Mouse (Mus musculus): ENCODE data around the gene Fbl.
"Not testable (repeated sequence)": the region's sequence is repeated elsewhere in the genome, so short reads cannot be mapped to it uniquely, and the experiment has no call there.

The Fbl gene

DNA sequence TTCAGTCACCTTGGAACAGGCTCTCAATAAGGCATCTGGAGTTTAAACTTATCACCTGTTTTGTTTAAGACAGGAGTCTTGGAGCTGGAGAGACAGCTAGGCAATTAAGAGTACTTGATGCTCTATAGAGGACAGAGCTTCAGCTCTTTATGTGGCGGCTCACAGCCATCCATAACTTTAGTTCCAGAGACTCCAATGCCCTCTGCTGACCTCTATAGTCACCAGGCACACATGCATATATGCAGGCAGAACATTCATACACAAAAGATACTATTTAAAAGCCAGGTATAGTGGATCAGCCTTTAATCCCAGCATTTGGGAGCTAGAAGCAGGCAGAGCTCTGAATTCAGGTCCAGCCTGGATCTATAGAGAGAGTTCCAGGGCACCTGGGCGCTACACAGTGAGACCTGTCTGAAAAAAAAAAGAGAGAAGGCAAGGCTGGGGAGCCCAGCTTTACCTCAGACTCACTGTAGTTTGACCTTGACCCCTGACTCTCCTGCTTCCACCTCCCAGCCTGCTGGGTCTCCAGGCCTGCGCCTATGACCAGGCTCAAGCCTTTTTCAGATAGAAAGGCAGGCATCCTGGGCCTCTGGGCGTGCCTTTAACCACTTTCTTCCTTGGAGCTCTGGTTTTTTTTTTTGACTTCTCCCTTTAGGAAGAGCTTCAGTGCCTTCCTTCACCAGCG lies 26.0 kb downstream of the Fbl start:
- DNase-seq = no peak

DNA sequence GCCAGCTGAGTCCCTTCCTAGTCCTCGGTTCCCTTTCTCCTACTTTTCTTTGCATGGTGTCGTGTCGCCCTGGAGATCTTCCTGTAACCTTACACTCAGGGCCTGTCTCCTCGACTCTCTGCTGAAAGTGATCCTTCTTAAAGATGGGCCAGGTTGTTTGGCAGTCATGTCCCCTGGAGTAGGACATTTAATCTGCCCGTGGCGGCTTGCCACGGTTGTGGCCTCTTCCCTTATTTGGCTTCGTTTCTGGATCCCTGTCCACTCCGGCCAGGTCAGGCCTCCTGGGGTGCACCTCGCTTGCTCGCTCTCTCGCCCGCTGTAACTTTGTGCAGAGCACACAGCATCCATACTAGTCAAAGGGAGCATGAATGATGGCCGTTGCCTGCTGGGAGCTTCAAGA lies 27.0 kb downstream of the Fbl start:
- no peak for DNase-seq

DNA sequence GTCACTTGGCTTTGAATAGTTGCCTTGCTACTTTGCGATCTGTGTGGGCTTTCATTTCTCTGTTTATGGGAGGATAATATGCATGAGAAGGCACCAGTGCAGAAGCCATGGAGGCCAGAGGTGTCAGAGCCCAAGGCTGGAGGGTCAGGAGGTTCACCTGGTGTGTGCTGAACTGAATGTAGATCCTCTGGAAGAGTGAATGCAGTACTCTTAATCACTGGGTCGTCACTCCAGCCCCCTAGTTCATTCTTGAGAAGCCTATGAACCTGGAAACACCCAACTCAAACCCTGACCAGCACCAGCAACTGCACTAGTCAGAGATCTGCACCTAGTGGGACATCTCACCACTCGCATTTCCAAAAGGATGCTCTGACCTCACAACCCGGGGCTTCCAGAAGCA lies 29.5 kb downstream of the Fbl start:
- no peak for DNase-seq

DNA sequence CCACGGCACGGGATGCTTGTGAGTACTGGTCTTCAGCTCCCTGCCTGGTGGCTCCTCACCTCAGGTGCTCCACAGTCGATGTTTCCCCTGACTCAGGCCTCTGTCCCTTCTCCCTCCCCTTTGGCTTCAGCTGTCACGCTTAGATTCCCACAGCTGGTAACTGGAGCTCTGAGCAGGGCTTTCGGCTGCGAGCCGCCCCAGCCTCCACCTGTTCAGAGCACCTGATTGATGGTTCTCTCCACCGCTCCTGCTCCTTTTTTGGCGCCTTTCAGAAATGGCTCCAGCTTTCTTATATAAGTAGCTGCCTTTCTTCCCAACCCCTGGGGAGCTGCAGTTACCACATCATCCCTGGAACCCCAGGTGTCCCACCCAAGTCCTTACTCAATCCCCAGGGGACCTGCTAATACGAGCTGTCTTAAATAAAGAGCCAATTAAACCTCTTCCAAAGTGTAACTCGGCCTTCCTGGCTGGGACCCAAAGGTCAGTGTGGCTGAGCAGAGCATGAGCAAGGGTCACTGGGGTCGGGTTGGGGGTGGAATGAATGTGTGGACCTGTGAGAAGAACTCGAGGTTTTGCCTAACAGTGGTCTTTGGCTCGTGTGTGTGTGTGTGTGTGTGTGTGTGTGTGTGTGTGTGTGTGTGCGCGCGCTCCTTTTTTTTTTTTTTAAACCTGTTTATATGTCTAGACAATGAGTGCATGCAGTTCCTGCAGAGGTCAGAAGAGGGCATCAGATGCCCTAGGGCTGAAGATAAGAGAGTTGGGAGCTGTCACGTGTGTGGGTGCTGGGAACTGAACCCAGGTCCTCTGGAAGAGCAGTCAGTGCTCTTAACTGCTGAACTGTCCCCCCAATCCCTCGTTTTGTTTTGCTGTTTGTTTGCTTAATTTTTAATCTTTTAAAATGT lies 33.9 kb downstream of the Fbl start:
- DNase-seq = no peak

DNA sequence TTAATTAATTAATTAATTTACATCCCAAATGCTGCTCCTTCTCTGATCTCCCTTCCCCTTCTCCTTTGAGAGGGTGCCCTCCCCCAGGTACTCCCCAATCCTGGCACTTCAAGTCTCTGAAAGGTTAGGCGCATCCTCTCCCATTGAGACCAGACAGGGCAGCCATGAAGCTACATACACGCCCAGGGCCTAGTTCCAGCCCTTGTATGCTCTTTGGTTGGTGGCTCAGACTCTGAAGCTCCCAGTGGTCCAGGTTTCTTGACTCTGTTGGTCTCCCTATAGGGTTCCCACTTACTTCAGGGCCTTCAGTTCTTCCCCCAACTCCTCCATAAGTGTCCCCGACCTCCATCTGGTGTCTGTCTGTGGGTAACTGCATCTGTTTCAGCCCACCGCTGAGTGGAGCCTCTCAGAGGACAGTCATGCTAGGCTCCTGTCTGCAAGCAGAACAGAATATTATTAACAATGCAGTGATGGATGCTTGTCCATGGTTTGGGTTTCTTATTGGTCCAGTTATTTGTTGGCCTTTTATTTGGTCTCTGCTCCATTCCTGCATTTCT lies 36.6 kb downstream of the Fbl start:
- peak; percentile 16 for DNase-seq

DNA sequence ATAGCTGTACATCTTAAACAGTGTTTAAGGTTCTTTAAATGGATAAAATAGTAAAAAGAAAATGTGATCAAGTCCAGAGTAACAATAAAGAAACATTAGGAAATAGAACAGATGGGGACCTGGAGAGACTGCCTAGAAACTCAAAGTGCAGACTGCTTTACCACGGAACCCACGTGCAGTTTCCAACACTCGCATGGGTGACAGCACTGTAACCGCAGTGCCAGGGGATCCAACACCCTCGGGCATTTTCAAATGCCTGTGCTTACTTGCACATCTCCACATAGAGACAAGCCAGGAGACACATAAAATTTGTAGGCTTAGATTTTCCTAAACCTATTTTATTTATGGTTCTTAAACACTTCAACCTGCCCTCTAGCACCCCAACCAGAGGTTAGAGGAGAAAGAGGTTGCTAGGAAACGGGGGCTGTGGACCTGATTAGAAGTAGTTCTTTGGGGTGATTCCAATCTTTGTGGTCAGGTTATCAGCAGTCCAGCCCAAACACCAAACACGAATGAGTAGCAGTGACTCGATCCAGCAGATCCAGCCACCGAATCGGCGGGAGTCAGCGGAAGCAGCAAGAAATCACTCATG lies 39.0 kb downstream of the Fbl start:
- DNase-seq = no peak

DNA sequence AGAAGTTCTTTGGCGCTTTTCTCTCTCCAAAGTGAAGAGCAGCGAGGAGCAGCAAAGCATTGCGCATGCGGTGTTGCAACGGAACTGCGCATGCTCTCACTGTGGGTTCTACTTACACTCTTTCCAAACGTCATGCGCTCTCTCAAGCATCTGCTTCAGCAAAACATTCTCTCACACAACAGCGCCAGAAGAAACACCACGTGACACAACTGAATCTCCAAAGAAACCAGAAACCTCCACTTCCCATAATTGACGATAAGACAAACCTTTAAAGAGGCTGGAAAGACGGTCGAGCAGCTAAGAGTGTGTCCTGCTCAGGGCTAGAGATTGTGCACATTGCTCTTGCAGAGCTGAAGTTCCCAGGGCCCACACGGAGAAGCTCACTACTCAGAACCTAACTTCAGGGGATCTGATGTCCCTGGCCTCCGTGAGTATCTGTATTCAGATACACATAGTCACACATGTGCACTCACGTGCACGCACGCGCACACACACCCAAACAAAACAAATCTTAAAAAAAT lies 39.5 kb downstream of the Fbl start:
- DNase-seq = peak; percentile 73

DNA sequence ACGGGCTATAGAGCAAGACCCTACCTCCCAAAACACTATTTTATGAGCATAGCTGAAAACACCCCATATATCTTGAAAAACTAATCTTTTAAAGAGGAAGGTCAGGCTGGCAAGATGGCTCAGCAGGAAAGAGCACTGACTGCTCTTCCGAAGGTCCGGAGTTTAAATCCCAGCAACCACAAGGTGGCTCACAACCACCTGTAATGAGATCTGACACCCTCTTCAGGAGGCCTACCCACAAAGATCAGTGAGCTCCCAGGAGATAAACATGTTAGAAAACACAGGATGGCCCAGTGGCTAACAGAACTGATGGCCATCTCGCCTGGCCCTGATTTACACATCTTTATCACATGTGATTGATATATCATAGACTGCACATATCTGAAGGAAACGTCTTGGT lies 41.2 kb downstream of the Fbl start:
- no peak for DNase-seq

DNA sequence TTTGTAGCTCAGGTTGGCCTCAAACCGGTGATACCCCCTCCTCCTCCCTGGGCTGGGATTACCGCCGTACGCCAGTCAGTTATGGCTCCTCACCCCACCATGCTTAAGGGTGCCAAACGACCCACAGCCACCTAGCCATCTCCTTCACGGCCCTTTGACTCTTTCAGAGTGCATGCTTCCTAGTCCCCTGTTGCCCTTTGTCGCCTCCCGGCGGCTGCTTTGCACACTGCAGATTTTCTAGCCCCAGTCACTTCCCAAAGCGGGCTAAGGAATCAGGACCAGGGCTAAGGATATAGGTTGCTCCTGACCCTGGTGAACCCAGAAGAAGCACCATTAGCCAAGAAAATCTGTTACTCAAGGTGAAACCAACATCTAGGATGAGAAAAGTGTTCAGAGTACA lies 44.6 kb downstream of the Fbl start:
- DNase-seq = peak; percentile 79

DNA sequence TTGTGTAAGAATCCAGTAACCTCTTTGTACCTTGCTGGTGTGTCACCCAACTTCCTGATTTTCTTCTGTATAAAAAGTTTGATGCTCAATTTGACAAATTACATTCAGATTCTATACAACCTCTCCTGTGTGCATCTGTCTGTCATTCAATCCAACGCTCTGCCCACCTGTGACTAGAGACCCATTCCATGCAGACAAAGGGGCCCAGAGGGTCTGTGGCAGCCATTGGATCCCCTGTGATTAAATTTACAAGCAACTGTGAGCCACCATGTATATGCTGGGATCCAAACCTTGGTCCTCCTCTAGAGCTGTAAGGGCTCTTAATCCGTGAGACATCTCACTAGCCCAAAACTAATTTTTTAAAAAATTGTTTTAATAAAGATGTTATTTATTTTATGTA lies 46.4 kb downstream of the Fbl start:
- DNase-seq = not testable (repeated sequence)

DNA sequence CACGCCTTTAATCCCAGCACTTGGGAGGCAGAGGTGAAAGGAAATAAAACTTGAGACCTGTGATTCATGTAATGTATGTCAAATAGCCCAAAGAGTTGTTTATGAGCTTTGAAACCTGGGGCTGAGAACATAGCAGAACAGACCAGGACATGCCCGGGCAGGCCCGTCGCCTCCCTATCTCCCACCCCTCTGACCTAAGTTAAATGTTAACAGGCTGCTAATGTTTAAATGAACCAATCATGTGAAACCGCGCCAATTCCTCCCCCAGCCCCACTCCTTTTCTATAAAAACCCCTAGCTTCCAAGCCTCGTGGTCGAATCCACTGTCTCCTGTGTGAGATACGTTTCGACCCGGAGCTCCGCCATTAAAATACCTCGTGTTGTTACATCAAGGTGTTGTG lies 48.3 kb downstream of the Fbl start:
- not testable (repeated sequence) for DNase-seq

DNA sequence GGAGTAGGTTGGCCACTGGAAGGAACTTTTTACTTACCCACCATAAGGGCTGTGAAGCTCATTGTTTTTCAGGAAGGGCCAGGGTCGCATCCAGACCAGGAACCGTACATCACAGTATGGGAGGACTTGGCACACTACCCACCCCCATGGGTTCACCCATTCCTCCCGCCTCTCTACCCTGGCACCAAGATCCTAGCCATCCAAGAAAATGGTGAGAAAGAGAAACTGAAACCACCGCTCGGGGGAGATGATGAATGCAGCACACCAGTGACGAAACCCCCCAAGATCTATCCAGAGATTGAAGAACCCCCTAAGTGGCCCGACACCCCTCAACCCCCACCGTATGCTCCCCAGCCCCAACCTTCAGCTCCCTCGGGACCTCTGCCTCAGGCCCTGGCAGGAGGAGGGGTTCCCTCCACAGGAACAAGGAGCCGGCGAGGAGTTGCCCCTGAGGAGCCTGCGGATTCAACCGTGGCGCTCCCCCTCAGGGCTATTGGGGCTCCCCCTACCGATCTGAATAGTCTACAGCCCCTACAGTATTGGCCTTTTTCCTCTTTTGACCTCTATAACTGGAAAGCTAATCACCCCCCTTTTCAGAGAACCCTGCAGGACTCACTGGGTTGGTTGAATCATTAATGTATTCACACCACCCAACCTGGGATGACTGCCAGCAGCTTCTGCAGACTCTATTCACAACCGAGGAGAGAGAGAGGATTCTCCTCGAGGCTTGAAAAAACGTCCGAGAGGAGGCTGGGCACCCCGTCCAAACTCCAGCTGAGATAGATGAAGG lies 49.6 kb downstream of the Fbl start:
- DNase-seq = not testable (repeated sequence)

DNA sequence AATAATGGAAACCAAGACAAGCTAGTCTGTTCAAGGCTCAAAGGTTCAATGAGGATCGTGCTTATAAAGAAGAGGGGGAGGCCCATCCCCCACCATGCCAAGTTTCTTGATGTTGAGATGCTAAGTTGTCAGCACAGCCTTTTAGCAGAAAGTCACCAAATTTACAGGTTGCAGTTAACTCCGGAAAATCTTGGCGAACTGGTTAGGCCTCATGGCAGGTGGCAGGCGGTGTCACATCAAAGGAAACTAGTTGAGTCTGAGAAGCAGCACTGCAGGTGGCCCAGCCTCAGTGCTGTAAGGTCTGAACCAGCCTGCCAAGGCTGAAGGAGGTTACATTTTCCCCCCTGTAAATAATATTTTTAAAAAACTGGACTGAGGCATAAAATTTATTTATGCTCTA lies 57.3 kb downstream of the Fbl start:
- not testable (repeated sequence) for DNase-seq

DNA sequence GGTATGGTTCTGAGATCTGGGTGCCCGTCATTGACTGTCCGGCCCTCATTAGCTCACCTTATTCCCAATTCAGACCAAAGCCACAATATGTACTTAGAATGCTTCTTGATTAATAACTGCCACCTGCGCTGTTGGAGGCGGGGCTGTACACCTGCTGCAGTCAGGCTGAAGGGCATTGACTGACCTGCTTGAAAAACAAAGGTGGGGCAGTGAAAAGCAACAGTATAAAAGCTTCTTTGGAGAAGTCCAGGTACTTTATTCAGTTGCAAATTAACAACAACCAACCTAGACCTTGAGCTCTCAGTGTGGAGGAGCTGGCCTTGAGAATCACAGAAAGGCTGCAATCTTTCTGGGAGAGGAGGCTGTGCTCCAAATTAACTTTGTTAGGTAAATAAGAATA lies 57.9 kb downstream of the Fbl start:
- DNase-seq = not testable (repeated sequence)

All from lung, postnatal 14 days (tissue).